Mouse (Mus musculus) urinary bladder, postnatal 4 days (tissue): ENCODE data around the gene Car5b.
A peak's percentile ranks its signal among the peaks of the same experiment; 100 is the strongest.

Source experiments
- DNase-seq, 2 experiments: peaks; one replicate each; pipeline ENCODE4 v3.0.0; 2021 to 2022; ENCODE audit warnings: low spot score in 2 of 2

The Car5b gene

GRCm38 (mm10) chrX:164027607-164028289 lies at the start of gene Car5b:
Car5b (minus strand) TSS chrX:164027997.
- DNase-seq = peak; percentile 74 to 89

- DNase-seq = peak; percentile 85 to 93
Observed at GRCm38 (mm10) chrX:164076040-164076775, 48.4 kb upstream of the Car5b start, which contains the start of gene Siah1b. Siah1b (minus strand) TSS chrX:164076493.

GRCm38 (mm10) chrX:164068968-164069367 lies 41.2 kb upstream of the Car5b start:
- DNase-seq = no peak

- peak; percentile 25 to 68 for DNase-seq
Observed at GRCm38 (mm10) chrX:164066185-164066584, 38.4 kb upstream of the Car5b start.

GRCm38 (mm10) chrX:164059070-164059469 lies 31.3 kb upstream of the Car5b start:
- no peak for DNase-seq

GRCm38 (mm10) chrX:164058523-164058922 lies 30.7 kb upstream of the Car5b start:
- no peak for DNase-seq

GRCm38 (mm10) chrX:164055726-164056125 lies 27.9 kb upstream of the Car5b start:
- DNase-seq = no peak

GRCm38 (mm10) chrX:164046736-164047135 lies 18.9 kb upstream of the Car5b start:
- no peak for DNase-seq

- no peak for DNase-seq
Observed at GRCm38 (mm10) chrX:164042069-164042468, 14.3 kb upstream of the Car5b start.

- no peak for DNase-seq
Observed at GRCm38 (mm10) chrX:164038882-164039281, 11.1 kb upstream of the Car5b start.

GRCm38 (mm10) chrX:164035931-164036330 lies 8.1 kb upstream of the Car5b start:
- no peak for DNase-seq

- DNase-seq = no peak
Observed at GRCm38 (mm10) chrX:164035401-164035800, 7.6 kb upstream of the Car5b start.

- DNase-seq = no peak
Observed at GRCm38 (mm10) chrX:164032526-164032925, 4.7 kb upstream of the Car5b start.

- no peak for DNase-seq
Observed at GRCm38 (mm10) chrX:164015636-164016035, 12.2 kb downstream of the Car5b start.

GRCm38 (mm10) chrX:164014956-164015355 lies 12.8 kb downstream of the Car5b start:
- DNase-seq = no peak

- DNase-seq = no peak
Observed at GRCm38 (mm10) chrX:164013318-164013717, 14.5 kb downstream of the Car5b start.

- no peak for DNase-seq
Observed at GRCm38 (mm10) chrX:164004809-164005208, 23.0 kb downstream of the Car5b start.

GRCm38 (mm10) chrX:163999848-164000247 lies 27.9 kb downstream of the Car5b start:
- no peak for DNase-seq

GRCm38 (mm10) chrX:163996754-163997153 lies 31.0 kb downstream of the Car5b start:
- no peak for DNase-seq

GRCm38 (mm10) chrX:163987718-163988374 lies 40.0 kb downstream of the Car5b start:
- DNase-seq = no peak

GRCm38 (mm10) chrX:163982129-163982528 lies 45.7 kb downstream of the Car5b start:
- no peak for DNase-seq

- DNase-seq = no peak
Observed at GRCm38 (mm10) chrX:163981500-163981899, 46.3 kb downstream of the Car5b start.

- DNase-seq = no peak
Observed at GRCm38 (mm10) chrX:163981092-163981491, 46.7 kb downstream of the Car5b start.
